Mouse (Mus musculus): ENCODE measurements at regions not wholly inside any gene's neighbourhood (a gene's known extent, or its start where the extent isn't known, plus 50 kb on each side); places are given as distances from the start of the nearest gene placed in this dataset.

DNA sequence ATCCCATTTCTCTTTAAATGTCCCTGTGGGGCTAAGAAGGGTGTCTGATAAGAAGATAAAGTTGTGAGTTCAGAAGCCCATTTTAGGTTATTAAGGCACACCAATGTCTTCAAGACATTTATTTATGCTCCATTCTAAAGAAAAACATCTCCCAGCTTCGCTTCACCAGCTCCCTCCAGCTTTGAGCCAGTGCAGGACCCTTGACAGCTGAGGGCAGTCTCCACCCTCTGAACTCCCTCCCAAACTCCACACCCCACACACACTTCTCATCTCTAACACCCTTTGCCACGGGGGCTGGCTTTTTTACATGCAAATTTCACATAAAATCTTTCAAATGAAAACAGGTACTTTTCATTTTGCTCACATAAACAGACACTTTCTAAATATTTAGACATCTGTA is 527.3 kb downstream of the Insc start:
- WGBS: 36% methylated on average over 2 of the region's 2 CpGs
- Histone ChIP-seq H3K27me3 (replicated peaks; ENCODE audit: control insufficient read depth, insufficient read depth, low read length) (no peaks in the 10 kb centered on the region), H3K4me3 (ENCODE audit: low read depth, low read length) (no peak overlapping the region), H3K27ac (ENCODE audit: low read depth, low read length) (no peak overlapping the region), H3K36me3 (ENCODE audit: control insufficient read depth, insufficient read depth) (no peaks in the 10 kb centered on the region), H3K4me1 (replicated peaks; ENCODE audit: control insufficient read depth, insufficient read depth, low read length) (no peaks in the 10 kb centered on the region; the same call in 1 of the 2 replicates), H3K9ac (ENCODE audit: low read depth, low read length) (no peak overlapping the region), H3K4me2 (replicated peaks; ENCODE audit: low read depth) (no peak overlapping the region), H3K9me3 (ENCODE audit: control insufficient read depth) (no peaks in the 10 kb centered on the region)
- ATAC-seq: no peak
- TF ChIP-seq CTCF (IDR thresholded peaks at IDR 0.05; ENCODE audit: low read depth): peak; percentile 18; the same call in 1 of the 2 replicates

DNA sequence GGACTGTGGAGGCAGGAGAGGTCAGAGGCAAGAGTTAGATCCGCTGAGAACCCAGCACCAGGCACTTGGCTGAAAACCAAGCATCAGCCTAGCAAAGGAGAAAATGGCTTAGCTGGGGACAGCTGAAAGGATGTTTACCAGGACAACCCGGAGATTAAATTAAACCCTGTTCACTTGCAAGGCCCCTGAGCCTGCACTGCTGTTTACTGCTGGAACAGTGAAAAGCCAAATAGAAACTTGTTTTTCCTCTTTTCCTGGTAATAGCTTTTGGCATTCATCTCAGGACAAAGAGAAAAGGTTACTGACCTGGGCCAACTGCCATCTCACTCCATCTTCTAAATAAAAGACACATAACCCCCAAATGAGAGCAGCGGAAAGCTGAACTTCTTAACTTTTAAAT is 531.3 kb downstream of the Insc start:
- no peaks in the 10 kb centered on the region for H3K36me3 ChIP-seq (ENCODE audit: control insufficient read depth, insufficient read depth)
- no peaks in the 10 kb centered on the region for H3K27me3 ChIP-seq (replicated peaks; ENCODE audit: control insufficient read depth, insufficient read depth, low read length)
- no peak overlapping the region for H3K4me2 ChIP-seq (replicated peaks; ENCODE audit: low read depth)
- no peak overlapping the region for H3K27ac ChIP-seq (ENCODE audit: low read depth, low read length)
- no peak for ATAC-seq
- H3K9ac ChIP-seq (ENCODE audit: low read depth, low read length): no peak overlapping the region
- no peaks in the 10 kb centered on the region; the same call in 1 of the 2 replicates for H3K4me1 ChIP-seq (replicated peaks; ENCODE audit: control insufficient read depth, insufficient read depth, low read length)
- H3K4me3 ChIP-seq (ENCODE audit: low read depth, low read length): no peak overlapping the region
- H3K9me3 ChIP-seq (ENCODE audit: control insufficient read depth): no peaks in the 10 kb centered on the region
- no peak for TF ChIP-seq CTCF (IDR thresholded peaks at IDR 0.05; ENCODE audit: low read depth)
- WGBS: 48% methylated on average over 3 of the region's 3 CpGs

DNA sequence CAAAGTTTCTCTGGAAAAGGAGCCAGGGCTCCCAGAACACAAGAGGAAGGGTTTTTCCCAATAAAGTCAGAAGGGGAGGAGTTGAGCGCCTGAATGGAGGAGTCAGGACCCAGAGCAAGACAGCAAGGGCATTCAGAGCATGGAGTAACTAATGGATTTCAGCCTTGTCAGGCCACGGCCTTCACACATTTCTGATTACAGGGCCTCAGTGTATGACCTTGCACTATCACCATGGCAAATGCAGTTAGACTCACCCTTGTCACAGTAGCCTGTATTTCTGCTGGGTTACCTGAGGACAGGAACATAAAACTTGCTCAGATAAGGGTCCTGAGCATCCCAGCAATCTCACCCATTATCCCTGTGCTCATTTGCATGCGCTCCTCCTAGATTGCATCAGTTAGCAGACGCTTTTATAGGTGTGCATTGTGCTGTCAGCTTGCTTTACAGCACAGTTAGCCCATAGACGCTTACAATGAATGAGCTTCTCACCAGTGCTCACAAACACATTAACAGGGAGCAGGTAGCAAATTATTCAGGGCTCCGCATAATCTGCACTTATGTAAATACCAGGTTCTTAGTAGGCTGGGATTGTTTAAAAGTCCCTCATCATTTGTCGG is 547.4 kb downstream of the Insc start:
- H3K36me3 ChIP-seq (ENCODE audit: control insufficient read depth, insufficient read depth): no peaks in the 10 kb centered on the region
- H3K27me3 ChIP-seq (replicated peaks; ENCODE audit: control insufficient read depth, insufficient read depth, low read length): no peaks in the 10 kb centered on the region
- H3K9ac ChIP-seq (ENCODE audit: low read depth, low read length): no peak overlapping the region
- no peaks in the 10 kb centered on the region for H3K9me3 ChIP-seq (ENCODE audit: control insufficient read depth)
- H3K4me2 ChIP-seq (replicated peaks; ENCODE audit: low read depth): no peak overlapping the region
- 58% methylated on average over 7 of the region's 7 CpGs for WGBS
- no peak for TF ChIP-seq CTCF (IDR thresholded peaks at IDR 0.05; ENCODE audit: low read depth)
- no peak overlapping the region for H3K27ac ChIP-seq (ENCODE audit: low read depth, low read length)
- H3K4me1 ChIP-seq (replicated peaks; ENCODE audit: control insufficient read depth, insufficient read depth, low read length): no peaks in the 10 kb centered on the region
- no peak for ATAC-seq
- no peak overlapping the region for H3K4me3 ChIP-seq (ENCODE audit: low read depth, low read length)

DNA sequence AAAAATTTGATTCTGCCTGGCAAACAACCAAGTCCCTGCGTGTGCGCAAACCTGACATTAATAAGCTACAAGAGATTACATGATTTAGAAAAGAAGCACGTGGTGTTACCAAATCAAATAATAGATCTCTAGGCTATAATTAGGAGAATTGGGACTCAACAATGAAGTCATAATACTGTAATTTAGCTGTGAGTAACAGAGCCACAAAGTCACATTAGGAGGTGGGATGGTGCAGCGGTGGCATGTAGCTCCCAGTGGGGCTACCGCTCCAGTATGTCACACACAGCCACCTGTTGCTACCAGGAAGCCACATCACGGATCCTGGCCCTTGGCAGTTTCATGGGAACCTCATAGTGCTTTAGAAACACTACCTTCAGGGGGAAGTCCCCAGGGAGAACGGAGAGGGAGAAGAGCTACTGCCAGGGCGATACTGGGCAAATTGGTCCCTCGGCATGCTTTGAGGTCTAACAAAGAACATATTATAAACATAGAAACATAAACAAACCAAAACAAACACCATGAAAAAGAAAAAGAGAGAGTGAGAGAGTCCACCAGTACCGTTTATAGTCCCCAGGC is 551.2 kb downstream of the Insc start:
- Histone ChIP-seq H3K36me3 (ENCODE audit: control insufficient read depth, insufficient read depth) (no peaks in the 10 kb centered on the region), H3K9ac (ENCODE audit: low read depth, low read length) (no peak overlapping the region), H3K27ac (ENCODE audit: low read depth, low read length) (no peak overlapping the region), H3K9me3 (ENCODE audit: control insufficient read depth) (no peaks in the 10 kb centered on the region), H3K4me1 (replicated peaks; ENCODE audit: control insufficient read depth, insufficient read depth, low read length) (no peaks in the 10 kb centered on the region), H3K4me2 (replicated peaks; ENCODE audit: low read depth) (no peak overlapping the region), H3K4me3 (ENCODE audit: low read depth, low read length) (no peak overlapping the region), H3K27me3 (replicated peaks; ENCODE audit: control insufficient read depth, insufficient read depth, low read length) (no peaks in the 10 kb centered on the region)
- WGBS: 60% methylated on average over 10 of the region's 10 CpGs
- no peak for TF ChIP-seq CTCF (IDR thresholded peaks at IDR 0.05; ENCODE audit: low read depth)
- no peak for ATAC-seq

DNA sequence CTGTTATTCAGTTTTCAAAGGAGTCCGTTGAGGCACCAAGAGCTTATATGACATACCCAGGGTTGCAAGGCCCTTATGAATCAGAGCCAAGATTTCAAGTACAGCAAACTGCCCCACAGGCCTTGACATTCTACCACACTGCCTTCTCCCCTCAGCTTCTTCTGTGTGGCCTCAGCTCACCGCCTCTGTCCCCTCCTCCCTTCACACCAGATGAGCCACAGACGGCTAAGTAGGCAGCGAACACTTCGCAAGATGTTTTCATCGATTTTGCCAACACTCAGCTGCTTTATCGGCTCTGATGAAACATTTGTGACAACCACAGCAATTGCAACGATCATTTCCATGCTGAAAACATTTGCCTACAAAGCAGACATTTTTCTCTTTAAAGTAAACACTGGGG is 556.7 kb downstream of the Insc start:
- no peak for TF ChIP-seq CTCF (IDR thresholded peaks at IDR 0.05; ENCODE audit: low read depth)
- H3K9me3 ChIP-seq (ENCODE audit: control insufficient read depth): no peaks in the 10 kb centered on the region
- H3K4me3 ChIP-seq (ENCODE audit: low read depth, low read length): no peak overlapping the region
- no peak overlapping the region for H3K27ac ChIP-seq (ENCODE audit: low read depth, low read length)
- no peak overlapping the region for H3K4me2 ChIP-seq (replicated peaks; ENCODE audit: low read depth)
- no peaks in the 10 kb centered on the region for H3K27me3 ChIP-seq (replicated peaks; ENCODE audit: control insufficient read depth, insufficient read depth, low read length)
- H3K9ac ChIP-seq (ENCODE audit: low read depth, low read length): no peak overlapping the region
- H3K4me1 ChIP-seq (replicated peaks; ENCODE audit: control insufficient read depth, insufficient read depth, low read length): no peaks in the 10 kb centered on the region
- no peaks in the 10 kb centered on the region for H3K36me3 ChIP-seq (ENCODE audit: control insufficient read depth, insufficient read depth)
- ATAC-seq: no peak
- WGBS: 70% methylated on average over 8 of the region's 8 CpGs

DNA sequence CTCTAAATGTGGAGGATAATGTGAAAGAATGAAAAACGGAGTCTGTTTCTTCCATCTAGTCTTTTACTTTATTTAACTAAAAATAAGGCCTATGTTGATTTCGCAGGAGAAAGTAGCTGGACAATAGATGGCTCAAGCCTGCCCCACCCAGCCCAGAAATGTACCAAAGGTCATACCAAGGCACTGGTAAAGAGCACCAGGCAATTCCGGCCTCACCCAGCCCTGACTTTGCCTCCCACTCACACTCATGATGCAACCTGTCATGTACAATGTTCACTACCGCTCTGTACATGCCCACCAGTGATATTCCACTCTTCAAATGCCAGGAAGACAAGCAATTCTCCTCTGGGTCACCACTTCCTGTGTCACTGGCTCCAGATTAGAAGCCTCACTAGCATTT is 564.9 kb downstream of the Insc start:
- Histone ChIP-seq H3K27me3 (replicated peaks; ENCODE audit: control insufficient read depth, insufficient read depth, low read length) (no peaks in the 10 kb centered on the region), H3K4me1 (replicated peaks; ENCODE audit: control insufficient read depth, insufficient read depth, low read length) (no peaks in the 10 kb centered on the region), H3K27ac (ENCODE audit: low read depth, low read length) (no peak overlapping the region), H3K36me3 (ENCODE audit: control insufficient read depth, insufficient read depth) (no peaks in the 10 kb centered on the region), H3K4me2 (replicated peaks; ENCODE audit: low read depth) (no peak overlapping the region), H3K9ac (ENCODE audit: low read depth, low read length) (no peak overlapping the region), H3K9me3 (ENCODE audit: control insufficient read depth) (no peaks in the 10 kb centered on the region), H3K4me3 (ENCODE audit: low read depth, low read length) (no peak overlapping the region)
- TF ChIP-seq CTCF (IDR thresholded peaks at IDR 0.05; ENCODE audit: low read depth): no peak
- whole genome bisulfite sequencing: 54% methylated on average over 4 of the region's 4 CpGs
- ATAC-seq: no peak; the same call in 1 of the 2 replicates

Data from intestine, postnatal 0 days (tissue).